Mouse (Mus musculus) midbrain, embryonic 11.5 days (tissue): ENCODE results near the gene Mtus2. TPM values are rescaled to one million over a fixed set of nuclear protein-coding genes. Genes with fewer than 3 reads are reported as not detected.

Experiments used
- ATAC-seq: fragments of 200-750 bp; cut with Nextera tagmentation; 2 replicates; pipeline ENCODE4 v1.8.0; 2017; ENCODE audit warnings: moderate TSS enrichment, moderate library complexity; ENCODE audit not compliant: low FRiP score
- DNase-seq: peaks from one replicate; pipeline ENCODE4 v3.0.0; 2015; ENCODE audit warnings: low spot score; ENCODE audit errors: missing footprints
- H3K27ac ChIP-seq: fragments of 300-500 bp; sonication (generic); 2 replicates; pipeline ENCODE4 v1.5.1; 2014; ENCODE audit warnings: low read depth, low read length
- H3K27me3 ChIP-seq: fragments of 300-500 bp; sonication (generic); 2 replicates; pipeline ENCODE4 v1.6.1; 2014; ENCODE audit warnings: mild to moderate bottlenecking, low read length, moderate library complexity, mixed read lengths; ENCODE audit not compliant: control insufficient read depth, insufficient read depth
- H3K36me3 ChIP-seq: fragments of 300-500 bp; sonication (generic); 2 replicates; pipeline ENCODE4 v1.6.1; 2014; ENCODE audit warnings: mild to moderate bottlenecking, low read length, moderate library complexity, mixed read lengths; ENCODE audit not compliant: control insufficient read depth, insufficient read depth
- H3K4me1 ChIP-seq: fragments of 300-500 bp; sonication (generic); 2 replicates; pipeline ENCODE4 v1.6.1; 2014; ENCODE audit warnings: low read length; ENCODE audit not compliant: control insufficient read depth, insufficient read depth
- H3K4me2 ChIP-seq: fragments of 300-500 bp; sonication (generic); 2 replicates; pipeline ENCODE4 v1.6.1; 2014; ENCODE audit warnings: mild to moderate bottlenecking, moderate library complexity
- H3K4me3 ChIP-seq: fragments of 300-500 bp; sonication (generic); 2 replicates; pipeline ENCODE4 v1.5.1; 2014; ENCODE audit warnings: low read depth, low read length
- H3K9ac ChIP-seq: fragments of 300-500 bp; sonication (generic); 2 replicates; pipeline ENCODE4 v1.6.1; 2014; ENCODE audit warnings: low read length
- H3K9me3 ChIP-seq: fragments of 300-500 bp; sonication (generic); 2 replicates; pipeline ENCODE4 v1.6.1; 2016; ENCODE audit warnings: low read length; ENCODE audit not compliant: control insufficient read depth
- WGBS: fragments of 180-500 bp; shearing (Covaris S2); extraction: QIAGEN DNeasy Blood & Tissue Kit; methylation state at CpG from one replicate; pipeline ENCODE4 v1.1.7; 2014; 5-methylcytosine and 5-hydroxymethylcytosine counted together
- polyA plus RNA-seq: library from polyadenylated mRNA; unstranded; fragments of >200 nt; fragmentation: Nextera tagmentation; extraction: Ambion mirVana; gene quantifications from 2 replicates; pipeline ENCODE4 v1.2.1, GENCODE M21; 2014

The Mtus2 gene
- polyA plus RNA-seq, 1 experiment from 2014 or later: 13.8 TPM

DNA sequence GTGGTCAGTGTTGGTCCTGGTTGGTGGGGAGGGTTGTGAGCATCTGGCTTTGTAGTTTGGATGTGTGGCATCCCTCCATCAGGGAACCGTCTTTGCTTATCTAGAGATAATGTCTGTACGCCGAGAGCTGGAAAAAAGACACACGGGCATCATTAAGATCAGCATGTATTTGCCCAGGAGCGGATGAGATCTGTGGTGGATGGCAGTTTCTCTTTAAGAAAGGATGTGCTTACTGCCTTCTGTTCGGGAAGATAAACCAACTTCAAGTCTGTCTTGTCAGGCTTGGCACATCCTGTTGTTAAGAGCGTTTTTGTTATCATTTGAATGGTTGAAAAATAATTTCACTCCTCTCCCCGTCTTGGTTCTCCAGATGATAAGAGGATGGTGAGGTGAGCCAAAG lies 58.3 kb downstream of the Mtus2 start:
- no peak overlapping the region for H3K9ac ChIP-seq
- no peaks in the 10 kb centered on the region for H3K9me3 ChIP-seq
- WGBS: 86% methylated on average over 8 of the region's 8 CpGs
- H3K4me1 ChIP-seq: no peaks in the 10 kb centered on the region
- DNase-seq: peak; percentile 14
- no peak overlapping the region for H3K4me2 ChIP-seq
- no peak for ATAC-seq
- no peak overlapping the region for H3K27ac ChIP-seq
- H3K4me3 ChIP-seq: no peak overlapping the region
- H3K27me3 ChIP-seq: no peaks in the 10 kb centered on the region
- no peaks in the 10 kb centered on the region for H3K36me3 ChIP-seq

DNA sequence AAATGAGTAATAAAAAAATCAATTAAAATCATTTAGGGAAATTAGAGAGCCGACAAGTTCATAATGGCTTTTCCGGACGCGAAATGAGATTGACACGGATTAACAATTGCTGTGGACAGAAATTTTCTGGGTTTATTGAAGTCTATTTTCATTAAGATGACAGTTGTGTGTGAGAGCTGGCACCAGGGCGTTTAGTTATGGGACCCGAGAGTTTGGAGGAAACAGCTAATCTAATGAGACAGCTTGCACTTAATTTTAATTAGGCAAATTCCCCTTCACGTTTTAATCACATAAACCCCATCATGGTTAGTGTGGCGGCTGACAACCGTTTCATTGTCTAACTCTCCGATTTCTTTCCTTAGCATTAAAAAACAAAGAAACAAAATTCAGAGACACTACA lies 60.3 kb downstream of the Mtus2 start:
- Histone ChIP-seq H3K4me1 (no peaks in the 10 kb centered on the region), H3K27me3 (no peaks in the 10 kb centered on the region), H3K27ac (no peak overlapping the region), H3K4me2 (no peak overlapping the region), H3K4me3 (no peak overlapping the region), H3K36me3 (no peaks in the 10 kb centered on the region), H3K9ac (no peak overlapping the region), H3K9me3 (no peaks in the 10 kb centered on the region)
- DNase-seq (peak; percentile 49), ATAC-seq (no peak)
- 87% methylated on average over 11 of the region's 11 CpGs for WGBS

DNA sequence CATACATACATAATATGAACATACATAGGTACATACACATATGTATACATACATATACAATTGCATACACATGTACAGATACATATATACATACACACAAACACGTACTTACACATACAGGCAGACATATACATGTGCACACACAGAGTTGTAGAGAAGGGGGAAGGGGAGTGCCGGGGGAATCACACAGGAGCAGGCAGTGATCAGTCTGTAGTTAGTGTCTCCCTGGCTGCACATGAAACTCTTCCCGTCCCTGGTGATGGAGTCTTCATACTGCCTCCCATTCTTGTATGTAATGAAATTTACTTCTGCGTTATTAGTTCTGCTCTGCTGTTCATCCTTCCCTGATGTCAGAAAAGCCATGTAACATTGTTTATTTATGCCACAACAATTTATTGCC lies 65.7 kb downstream of the Mtus2 start:
- DNase-seq (no peak), ATAC-seq (no peak)
- Histone ChIP-seq H3K27me3 (no peaks in the 10 kb centered on the region), H3K4me3 (no peak overlapping the region), H3K4me1 (no peaks in the 10 kb centered on the region), H3K36me3 (no peaks in the 10 kb centered on the region), H3K9me3 (no peaks in the 10 kb centered on the region), H3K27ac (no peak overlapping the region), H3K9ac (no peak overlapping the region), H3K4me2 (no peak overlapping the region)
- 87% methylated on average over 4 of the region's 4 CpGs for WGBS

DNA sequence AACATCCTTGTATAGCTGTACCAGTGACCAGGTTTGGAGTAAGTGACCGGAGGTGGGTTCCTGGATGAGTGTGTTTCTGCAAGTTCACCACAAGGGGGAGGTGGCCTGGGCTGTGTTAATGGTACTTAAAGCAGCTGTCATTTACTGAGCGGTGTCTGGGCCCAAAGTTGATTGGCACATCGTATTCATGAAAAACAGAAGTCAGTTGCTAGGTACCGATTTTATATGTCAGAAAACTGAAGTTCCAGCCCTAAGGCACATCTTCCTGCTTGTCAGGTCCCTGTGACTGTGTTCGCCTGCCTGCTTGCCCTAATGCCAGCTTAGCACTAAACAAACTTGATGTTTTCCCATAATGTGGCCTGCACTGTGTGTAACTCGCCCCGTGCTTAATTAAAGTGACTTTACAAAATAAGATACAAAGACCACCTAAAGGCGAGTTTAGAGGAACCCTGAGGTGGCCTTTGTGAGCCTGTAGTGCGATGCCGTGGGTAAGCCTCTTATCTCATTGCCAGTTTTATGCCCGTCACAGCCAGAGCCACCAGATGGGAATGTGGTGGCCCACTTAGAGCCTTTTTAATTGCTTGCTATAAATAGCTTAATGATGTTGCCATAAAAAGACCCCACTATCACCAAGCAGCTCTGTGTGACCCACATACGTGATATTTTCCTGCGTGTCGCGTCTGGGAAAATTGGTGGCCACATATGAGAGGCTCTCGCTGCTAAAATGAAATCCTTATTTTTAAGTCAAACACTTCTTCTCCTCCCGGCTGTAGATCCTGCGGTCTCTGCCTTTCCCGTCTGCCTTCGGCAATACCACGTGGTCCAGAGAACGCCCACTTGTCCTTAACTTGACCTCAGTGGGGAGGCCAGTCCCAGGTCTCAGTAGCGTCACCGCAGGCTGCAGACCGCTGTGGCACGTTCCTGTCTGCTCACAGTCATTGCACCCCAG lies 69.6 kb downstream of the Mtus2 start:
- no peaks in the 10 kb centered on the region for H3K9me3 ChIP-seq
- DNase-seq: peak; percentile 82
- H3K4me3 ChIP-seq: no peak overlapping the region
- H3K27ac ChIP-seq: no peak overlapping the region
- 57% methylated on average over 26 of the region's 26 CpGs for WGBS
- H3K4me2 ChIP-seq: no peak overlapping the region
- H3K4me1 ChIP-seq: no peaks in the 10 kb centered on the region
- peak; percentile 59 for ATAC-seq
- H3K9ac ChIP-seq: no peak overlapping the region
- no peaks in the 10 kb centered on the region for H3K36me3 ChIP-seq
- no peaks in the 10 kb centered on the region for H3K27me3 ChIP-seq

DNA sequence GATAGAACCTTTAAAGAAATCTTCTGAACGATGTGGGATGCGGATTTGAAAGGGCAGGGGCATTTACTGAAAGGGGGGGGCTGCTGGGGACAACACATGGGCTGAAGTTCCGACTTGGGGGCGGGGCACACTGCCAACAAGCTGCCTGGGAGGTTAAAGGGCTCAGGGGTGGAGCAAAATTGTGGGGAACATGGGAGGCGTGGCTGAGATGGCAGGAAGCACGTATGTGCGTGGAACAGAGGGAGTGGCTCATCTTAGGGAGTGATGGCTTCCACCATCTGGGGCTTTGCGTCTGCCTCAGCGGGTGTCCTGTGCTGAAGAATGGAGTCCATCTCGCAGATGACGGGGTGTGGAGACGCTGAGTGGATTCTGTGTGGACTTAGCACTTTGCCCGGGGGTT lies 70.9 kb downstream of the Mtus2 start:
- ATAC-seq: no peak
- Histone ChIP-seq H3K4me3 (no peak overlapping the region), H3K27ac (no peak overlapping the region), H3K4me1 (no peaks in the 10 kb centered on the region), H3K9me3 (no peaks in the 10 kb centered on the region), H3K9ac (no peak overlapping the region), H3K27me3 (no peaks in the 10 kb centered on the region), H3K4me2 (no peak overlapping the region), H3K36me3 (no peaks in the 10 kb centered on the region)
- DNase-seq: no peak
- 62% methylated on average over 13 of the region's 13 CpGs for WGBS

DNA sequence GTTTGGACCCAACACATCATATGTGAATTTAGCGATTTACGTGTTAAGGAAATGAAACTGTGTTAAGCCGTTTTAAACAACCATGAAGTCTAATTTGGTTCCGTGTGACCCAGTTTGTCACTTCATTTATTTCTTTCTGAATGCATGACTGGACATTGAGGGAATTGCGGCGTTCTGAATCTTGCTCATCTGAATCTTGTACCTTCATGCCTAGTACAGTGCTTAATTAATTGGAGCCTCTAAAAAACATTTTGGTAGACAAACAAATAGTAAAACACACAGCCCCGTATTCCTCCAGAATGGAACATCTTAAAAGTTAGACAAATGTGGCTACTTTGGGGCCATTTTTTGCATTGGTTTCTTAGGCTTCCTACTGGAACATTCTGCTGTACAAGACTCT lies 84.5 kb downstream of the Mtus2 start:
- Histone ChIP-seq H3K27me3 (no peaks in the 10 kb centered on the region), H3K4me3 (no peak overlapping the region), H3K4me1 (no peaks in the 10 kb centered on the region), H3K4me2 (no peak overlapping the region), H3K36me3 (no peaks in the 10 kb centered on the region), H3K27ac (no peak overlapping the region), H3K9ac (no peak overlapping the region), H3K9me3 (no peaks in the 10 kb centered on the region)
- DNase-seq (no peak), ATAC-seq (no peak)
- WGBS: 93% methylated on average over 7 of the region's 7 CpGs

DNA sequence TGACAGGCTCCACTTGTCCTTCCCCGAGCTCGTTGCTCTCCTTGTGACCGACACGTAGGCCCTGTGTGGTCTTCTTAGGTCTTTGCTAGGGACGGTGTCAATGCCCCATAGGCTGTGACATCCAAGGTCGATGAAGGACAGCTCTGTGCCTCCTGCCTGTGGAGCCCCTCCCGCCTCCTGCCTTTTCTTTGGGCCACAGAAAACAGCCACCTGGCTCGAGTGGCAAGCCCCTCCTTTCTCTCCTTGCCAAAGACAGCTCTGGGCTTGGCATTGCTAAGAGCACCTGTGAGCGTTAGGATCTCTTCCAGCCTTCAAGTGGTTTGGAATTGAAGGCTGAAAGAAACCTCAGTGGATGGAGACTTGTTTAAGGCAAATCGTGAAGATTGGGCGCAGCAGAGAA lies 91.1 kb downstream of the Mtus2 start:
- DNase-seq: no peak
- no peaks in the 10 kb centered on the region for H3K4me1 ChIP-seq
- H3K4me3 ChIP-seq: no peak overlapping the region
- no peak overlapping the region for H3K9ac ChIP-seq
- WGBS: 83% methylated on average over 11 of the region's 11 CpGs
- no peak overlapping the region for H3K27ac ChIP-seq
- H3K9me3 ChIP-seq: no peaks in the 10 kb centered on the region
- no peaks in the 10 kb centered on the region for H3K36me3 ChIP-seq
- ATAC-seq: no peak
- H3K27me3 ChIP-seq: no peaks in the 10 kb centered on the region
- H3K4me2 ChIP-seq: no peak overlapping the region

DNA sequence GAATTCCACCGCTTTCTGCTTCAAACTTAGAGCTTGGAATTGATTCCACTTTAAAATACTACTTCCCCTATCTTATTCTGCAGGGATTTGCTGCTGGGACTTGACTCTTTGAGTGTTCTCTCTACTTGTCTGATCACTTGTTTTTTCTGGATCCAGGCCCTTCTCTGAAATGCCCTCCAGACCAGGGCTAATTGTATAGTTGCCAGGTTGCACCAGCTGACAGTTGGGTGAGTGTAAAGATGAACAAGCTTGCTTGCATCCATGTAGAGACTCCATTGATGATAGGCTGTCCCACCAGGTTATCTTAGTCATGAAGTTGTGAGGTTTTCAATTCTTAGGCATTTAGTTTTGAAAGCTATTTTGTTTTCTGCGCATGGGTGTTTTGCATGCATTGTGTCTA lies 92.2 kb downstream of the Mtus2 start:
- ATAC-seq: no peak
- 97% methylated on average over 2 of the region's 2 CpGs for WGBS
- no peaks in the 10 kb centered on the region for H3K36me3 ChIP-seq
- no peak overlapping the region for H3K27ac ChIP-seq
- no peaks in the 10 kb centered on the region for H3K4me1 ChIP-seq
- H3K4me3 ChIP-seq: no peak overlapping the region
- no peaks in the 10 kb centered on the region for H3K27me3 ChIP-seq
- H3K4me2 ChIP-seq: no peak overlapping the region
- H3K9me3 ChIP-seq: no peaks in the 10 kb centered on the region
- DNase-seq: no peak
- H3K9ac ChIP-seq: no peak overlapping the region

DNA sequence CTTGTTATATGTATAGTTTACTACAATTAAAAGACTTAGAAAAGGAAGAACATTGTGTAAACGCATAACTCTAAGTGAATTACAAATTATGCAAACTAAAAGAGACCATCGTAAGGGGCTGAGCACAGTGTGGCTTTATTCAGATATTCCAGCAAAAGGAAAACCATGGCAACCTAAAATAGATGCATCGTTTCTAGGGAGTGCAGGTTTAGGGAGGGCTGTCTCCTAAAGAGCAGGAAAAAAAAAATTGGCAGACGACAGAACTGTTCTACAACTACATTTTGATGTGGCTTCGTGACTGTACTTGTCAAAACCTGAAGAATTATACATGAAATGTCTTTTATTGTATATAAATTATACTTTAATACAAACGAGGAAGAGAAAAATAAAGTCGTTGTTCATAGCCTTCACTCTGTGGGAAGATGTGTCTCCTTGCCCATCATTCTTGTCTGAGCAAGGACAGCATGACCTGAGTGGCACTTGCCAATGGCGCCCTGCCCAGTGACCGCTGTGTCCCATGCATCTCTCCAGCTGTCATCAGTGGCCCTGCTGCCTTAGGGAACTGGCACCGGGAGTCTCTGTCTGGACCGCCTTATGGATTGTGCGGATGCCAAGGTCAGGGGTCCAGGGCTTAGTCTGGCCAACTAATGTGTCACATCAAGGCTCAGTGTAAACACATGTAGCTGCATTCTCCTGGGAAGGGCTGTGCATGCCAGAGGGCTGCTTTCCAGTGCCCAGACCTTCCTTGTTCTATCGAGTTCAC lies 95.9 kb downstream of the Mtus2 start:
- H3K4me3 ChIP-seq: no peak overlapping the region
- WGBS: 84% methylated on average over 13 of the region's 13 CpGs
- DNase-seq (no peak), ATAC-seq (no peak)
- H3K4me2 ChIP-seq: no peak overlapping the region
- no peaks in the 10 kb centered on the region for H3K27me3 ChIP-seq
- H3K9ac ChIP-seq: no peak overlapping the region
- H3K36me3 ChIP-seq: no peaks in the 10 kb centered on the region
- H3K4me1 ChIP-seq: no peaks in the 10 kb centered on the region
- H3K9me3 ChIP-seq: no peaks in the 10 kb centered on the region
- no peak overlapping the region for H3K27ac ChIP-seq
